Mouse (Mus musculus): ENCODE results near the gene Ldhb. TPM values are rescaled to one million over a fixed set of nuclear protein-coding genes. Genes with fewer than 3 reads are reported as not detected.
"Not testable (repeated sequence)": the region's sequence is repeated elsewhere in the genome, so short reads cannot be mapped to it uniquely, and the experiment has no call there.

Gene Ldhb
- polyA plus RNA-seq, 1 experiment from 2014 or later = 486 TPM

GRCm38 (mm10) chr6:142524635-142525308 lies 17.0 kb upstream of the Ldhb start:
- Histone ChIP-seq H3K9me3 (ENCODE audit: control insufficient read depth, low read length) (no peaks in the 10 kb centered on the region), H3K36me3 (ENCODE audit: control insufficient read depth, insufficient read depth, low read length) (no peaks in the 10 kb centered on the region), H3K4me2 (ENCODE audit: low read length) (no peak overlapping the region), H3K4me3 (replicated peaks; ENCODE audit: low read depth, low read length) (no peak overlapping the region), H3K9ac (replicated peaks; ENCODE audit: low read length) (no peak overlapping the region), H3K27me3 (ENCODE audit: control insufficient read depth, insufficient read depth, low read length) (no peaks in the 10 kb centered on the region), H3K27ac (replicated peaks; ENCODE audit: low read depth, low read length) (no peak overlapping the region), H3K4me1 (ENCODE audit: control insufficient read depth, insufficient read depth, low read length) (no peaks in the 10 kb centered on the region)
- ATAC-seq (ENCODE audit: low FRiP score, low TSS enrichment) (peak; percentile 73), DNase-seq (peak; percentile 90)
- WGBS = 8% methylated on average over 4 of the region's 4 CpGs

- H3K4me1 ChIP-seq (ENCODE audit: control insufficient read depth, insufficient read depth, low read length) = no peaks in the 10 kb centered on the region
- no peak overlapping the region for H3K27ac ChIP-seq (replicated peaks; ENCODE audit: low read depth, low read length)
- ATAC-seq (ENCODE audit: low FRiP score, low TSS enrichment) (no peak), DNase-seq (no peak)
- H3K27me3 ChIP-seq (ENCODE audit: control insufficient read depth, insufficient read depth, low read length) = no peaks in the 10 kb centered on the region
- 84% methylated on average over 12 of the region's 12 CpGs for WGBS
- no peak overlapping the region for H3K4me2 ChIP-seq (ENCODE audit: low read length)
- no peaks in the 10 kb centered on the region for H3K36me3 ChIP-seq (ENCODE audit: control insufficient read depth, insufficient read depth, low read length)
- no peaks in the 10 kb centered on the region for H3K9me3 ChIP-seq (ENCODE audit: control insufficient read depth, low read length)
- H3K4me3 ChIP-seq (replicated peaks; ENCODE audit: low read depth, low read length) = no peak overlapping the region
- no peak overlapping the region for H3K9ac ChIP-seq (replicated peaks; ENCODE audit: low read length)
Measured at GRCm38 (mm10) chr6:142521591-142522110, 13.9 kb upstream of the Ldhb start.

DNA sequence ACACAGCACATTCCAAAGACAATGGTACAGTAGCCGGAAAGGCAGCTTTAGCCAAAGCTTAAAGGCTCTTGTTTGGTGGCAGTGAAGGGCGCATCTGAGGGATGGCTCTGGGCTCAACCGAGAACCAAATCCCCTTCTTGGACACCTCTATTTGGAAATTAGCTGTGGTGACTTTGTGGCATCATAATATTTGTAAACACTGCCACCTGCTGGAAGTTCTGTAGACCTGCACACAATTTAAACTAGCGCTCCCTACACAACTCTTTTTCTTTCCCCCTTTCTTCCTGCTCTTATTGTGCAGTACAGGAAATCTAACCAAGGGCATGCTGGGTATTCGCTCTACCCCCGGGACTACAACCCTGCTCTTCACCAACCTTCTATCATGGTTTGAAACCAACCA lies 11.4 kb upstream of the Ldhb start:
- no peaks in the 10 kb centered on the region for H3K36me3 ChIP-seq (ENCODE audit: control insufficient read depth, insufficient read depth, low read length)
- H3K4me3 ChIP-seq (replicated peaks; ENCODE audit: low read depth, low read length) = no peak overlapping the region
- ATAC-seq (ENCODE audit: low FRiP score, low TSS enrichment) = peak; percentile 56
- H3K27me3 ChIP-seq (ENCODE audit: control insufficient read depth, insufficient read depth, low read length) = no peaks in the 10 kb centered on the region
- H3K4me2 ChIP-seq (ENCODE audit: low read length) = no peak overlapping the region
- 15% methylated on average over 6 of the region's 6 CpGs for WGBS
- no peak overlapping the region for H3K9ac ChIP-seq (replicated peaks; ENCODE audit: low read length)
- H3K9me3 ChIP-seq (ENCODE audit: control insufficient read depth, low read length) = no peaks in the 10 kb centered on the region
- H3K27ac ChIP-seq (replicated peaks; ENCODE audit: low read depth, low read length) = no peak overlapping the region
- H3K4me1 ChIP-seq (ENCODE audit: control insufficient read depth, insufficient read depth, low read length) = no peaks in the 10 kb centered on the region
- DNase-seq = peak; percentile 87

GRCm38 (mm10) chr6:142515379-142515778 lies 7.6 kb upstream of the Ldhb start:
- H3K27ac ChIP-seq (replicated peaks; ENCODE audit: low read depth, low read length); H3K27me3 ChIP-seq (ENCODE audit: control insufficient read depth, insufficient read depth, low read length); DNase-seq; H3K9ac ChIP-seq (replicated peaks; ENCODE audit: low read length); H3K36me3 ChIP-seq (ENCODE audit: control insufficient read depth, insufficient read depth, low read length); ATAC-seq (ENCODE audit: low FRiP score, low TSS enrichment); H3K9me3 ChIP-seq (ENCODE audit: control insufficient read depth, low read length); H3K4me1 ChIP-seq (ENCODE audit: control insufficient read depth, insufficient read depth, low read length); H3K4me3 ChIP-seq (replicated peaks; ENCODE audit: low read depth, low read length); H3K4me2 ChIP-seq (ENCODE audit: low read length): not testable (repeated sequence)
- 73% methylated on average over 8 of the region's 9 CpGs for WGBS

- Histone ChIP-seq H3K9me3 (ENCODE audit: control insufficient read depth, low read length) (no peaks in the 10 kb centered on the region), H3K27ac (replicated peaks; ENCODE audit: low read depth, low read length) (no peak overlapping the region), H3K27me3 (ENCODE audit: control insufficient read depth, insufficient read depth, low read length) (0 out of 2 replicates have a peak, but pooled peaks cover 3% of the 10 kb centered on the region), H3K36me3 (ENCODE audit: control insufficient read depth, insufficient read depth, low read length) (no peaks in the 10 kb centered on the region), H3K4me1 (ENCODE audit: control insufficient read depth, insufficient read depth, low read length) (no peaks in the 10 kb centered on the region), H3K4me2 (ENCODE audit: low read length) (no peak overlapping the region), H3K9ac (replicated peaks; ENCODE audit: low read length) (no peak overlapping the region), H3K4me3 (replicated peaks; ENCODE audit: low read depth, low read length) (no peak overlapping the region)
- peak; percentile 64 for DNase-seq
- WGBS = 2% methylated on average over 10 of the region's 10 CpGs
- ATAC-seq (ENCODE audit: low FRiP score, low TSS enrichment) = no peak
Measured at GRCm38 (mm10) chr6:142514912-142515311, 7.2 kb upstream of the Ldhb start.

GRCm38 (mm10) chr6:142512902-142513301 lies 5.1 kb upstream of the Ldhb start:
- H3K4me1 ChIP-seq (ENCODE audit: control insufficient read depth, insufficient read depth, low read length) = peaks cover 4% of the 10 kb centered on the region; the same call in 1 of the 2 replicates
- H3K27ac ChIP-seq (replicated peaks; ENCODE audit: low read depth, low read length) = no peak overlapping the region
- DNase-seq (no peak), ATAC-seq (ENCODE audit: low FRiP score, low TSS enrichment) (no peak)
- 0 out of 2 replicates have a peak, but pooled peaks cover 3% of the 10 kb centered on the region for H3K27me3 ChIP-seq (ENCODE audit: control insufficient read depth, insufficient read depth, low read length)
- no peak overlapping the region for H3K9ac ChIP-seq (replicated peaks; ENCODE audit: low read length)
- no peaks in the 10 kb centered on the region for H3K36me3 ChIP-seq (ENCODE audit: control insufficient read depth, insufficient read depth, low read length)
- 66% methylated on average over 3 of the region's 3 CpGs for WGBS
- H3K9me3 ChIP-seq (ENCODE audit: control insufficient read depth, low read length) = no peaks in the 10 kb centered on the region
- no peak overlapping the region for H3K4me2 ChIP-seq (ENCODE audit: low read length)
- no peak overlapping the region for H3K4me3 ChIP-seq (replicated peaks; ENCODE audit: low read depth, low read length)

GRCm38 (mm10) chr6:142511516-142512135 lies 3.9 kb upstream of the Ldhb start:
- H3K9ac ChIP-seq (replicated peaks; ENCODE audit: low read length) = no peak overlapping the region
- DNase-seq (no peak), ATAC-seq (ENCODE audit: low FRiP score, low TSS enrichment) (no peak)
- H3K36me3 ChIP-seq (ENCODE audit: control insufficient read depth, insufficient read depth, low read length) = no peaks in the 10 kb centered on the region
- H3K27me3 ChIP-seq (ENCODE audit: control insufficient read depth, insufficient read depth, low read length) = 0 out of 2 replicates have a peak, but pooled peaks cover 3% of the 10 kb centered on the region
- WGBS = 29% methylated on average over 12 of the region's 12 CpGs
- H3K4me3 ChIP-seq (replicated peaks; ENCODE audit: low read depth, low read length) = no peak overlapping the region
- no peak overlapping the region for H3K27ac ChIP-seq (replicated peaks; ENCODE audit: low read depth, low read length)
- peaks cover 8% of the 10 kb centered on the region for H3K4me1 ChIP-seq (ENCODE audit: control insufficient read depth, insufficient read depth, low read length)
- no peak overlapping the region for H3K4me2 ChIP-seq (ENCODE audit: low read length)
- H3K9me3 ChIP-seq (ENCODE audit: control insufficient read depth, low read length) = no peaks in the 10 kb centered on the region

DNA sequence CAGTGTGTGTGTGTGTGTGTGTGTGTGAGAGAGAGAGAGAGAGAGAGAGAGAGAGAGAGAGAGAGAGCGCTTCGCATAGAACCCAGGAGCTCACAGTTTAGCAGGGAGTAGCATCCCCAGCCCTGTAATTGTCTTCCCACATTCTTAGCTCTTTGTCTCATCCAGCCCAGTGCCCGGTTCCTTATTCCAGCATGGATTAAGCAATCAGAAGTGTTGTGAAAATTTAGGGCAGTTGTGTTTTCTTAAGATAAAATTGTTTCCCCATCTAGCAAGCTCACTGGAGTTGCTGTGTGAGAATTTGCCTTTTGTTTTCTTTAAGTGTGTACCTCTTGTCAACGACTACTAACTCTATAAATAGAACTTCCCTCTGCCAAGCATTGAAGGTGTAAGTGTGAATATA lies 906 bp upstream of the Ldhb start:
- DNase-seq (no peak), ATAC-seq (ENCODE audit: low FRiP score, low TSS enrichment) (no peak)
- Histone ChIP-seq H3K27me3 (ENCODE audit: control insufficient read depth, insufficient read depth, low read length) (0 out of 2 replicates have a peak, but pooled peaks cover 3% of the 10 kb centered on the region), H3K4me3 (replicated peaks; ENCODE audit: low read depth, low read length) (no peak overlapping the region), H3K9me3 (ENCODE audit: control insufficient read depth, low read length) (no peaks in the 10 kb centered on the region), H3K27ac (replicated peaks; ENCODE audit: low read depth, low read length) (no peak overlapping the region), H3K4me1 (ENCODE audit: control insufficient read depth, insufficient read depth, low read length) (peaks cover 14% of the 10 kb centered on the region), H3K9ac (replicated peaks; ENCODE audit: low read length) (no peak overlapping the region), H3K4me2 (ENCODE audit: low read length) (no peak overlapping the region; the same call in 1 of the 2 replicates), H3K36me3 (ENCODE audit: control insufficient read depth, insufficient read depth, low read length) (0 out of 2 replicates have a peak, but pooled peaks cover 6% of the 10 kb centered on the region)
- 19% methylated on average over 4 of the region's 4 CpGs for WGBS

Measured in midbrain, embryonic 14.5 days (tissue).